Mouse (Mus musculus) hindbrain, embryonic 11.5 days (tissue): ENCODE measurements at regions not wholly inside any gene's neighbourhood (a gene's known extent, or its start where the extent isn't known, plus 50 kb on each side); places are given as distances from the start of the nearest gene placed in this dataset.

Source experiments
- ATAC-seq: fragments of 200-750 bp; cut with Nextera tagmentation; 2 replicates; pipeline ENCODE4 v1.8.0; 2017; ENCODE audit warnings: mild to moderate bottlenecking, moderate TSS enrichment, moderate library complexity; ENCODE audit not compliant: low FRiP score
- DNase-seq: peaks from one replicate; pipeline ENCODE4 v3.0.0-alpha.2; 2015; ENCODE audit warnings: low spot score
- H3K27ac ChIP-seq: fragments of 300-500 bp; sonication (generic); 2 replicates; pipeline ENCODE4 v1.5.1; 2014; ENCODE audit warnings: mild to moderate bottlenecking, low read depth, low read length
- H3K27me3 ChIP-seq: fragments of 300-500 bp; sonication (generic); 2 replicates; pipeline ENCODE4 v1.6.1; 2014; ENCODE audit warnings: mild to moderate bottlenecking, low read length, moderate library complexity, mixed read lengths; ENCODE audit not compliant: control insufficient read depth, insufficient read depth
- H3K36me3 ChIP-seq: fragments of 300-500 bp; sonication (generic); 2 replicates; pipeline ENCODE4 v1.6.1; 2014; ENCODE audit warnings: mild to moderate bottlenecking, low read length, moderate library complexity, mixed read lengths; ENCODE audit not compliant: control insufficient read depth, insufficient read depth
- H3K4me1 ChIP-seq: fragments of 300-500 bp; sonication (generic); replicated peaks from 2 replicates; pipeline ENCODE4 v1.6.1; 2014; ENCODE audit warnings: low read length, mixed read lengths; ENCODE audit not compliant: control insufficient read depth, insufficient read depth
- H3K4me2 ChIP-seq: fragments of 300-500 bp; sonication (generic); replicated peaks from 2 replicates; pipeline ENCODE4 v1.6.1; 2014; ENCODE audit warnings: mild to moderate bottlenecking, low read depth, low read length
- H3K4me3 ChIP-seq: fragments of 300-500 bp; sonication (generic); 2 replicates; pipeline ENCODE4 v1.5.1; 2014; ENCODE audit warnings: low read depth, low read length
- H3K9ac ChIP-seq: fragments of 300-500 bp; sonication (generic); 2 replicates; pipeline ENCODE4 v1.6.1; 2014; ENCODE audit warnings: low read depth, low read length
- H3K9me3 ChIP-seq: fragments of 300-500 bp; sonication (generic); 2 replicates; pipeline ENCODE4 v1.6.1; 2016; ENCODE audit warnings: low read length; ENCODE audit not compliant: control insufficient read depth
- WGBS: fragments of 180-500 bp; shearing (Covaris S2); extraction: QIAGEN DNeasy Blood & Tissue Kit; methylation state at CpG from one replicate; pipeline ENCODE4 v1.1.7; 2014; 5-methylcytosine and 5-hydroxymethylcytosine counted together

DNA sequence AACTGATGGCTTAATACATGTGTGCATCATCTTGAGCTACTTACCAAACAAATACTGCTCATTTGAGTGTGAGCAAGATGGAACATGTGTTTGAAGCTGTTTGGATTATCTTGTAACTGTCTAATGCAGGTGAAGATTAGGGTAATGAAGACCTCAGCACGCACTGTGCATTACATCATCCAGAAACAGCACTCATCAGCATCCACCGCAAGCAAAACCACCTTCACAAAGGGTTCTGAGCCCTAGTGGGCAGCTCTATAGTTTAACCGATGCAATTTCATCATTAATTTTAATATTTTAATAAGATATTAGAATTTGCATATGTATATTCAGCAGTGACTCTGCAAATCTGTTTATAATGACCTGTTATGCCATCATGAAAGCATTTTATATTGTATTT lies 664.1 kb downstream of the Lrriq3 start:
- WGBS = 96% methylated on average over 3 of the region's 3 CpGs

DNA sequence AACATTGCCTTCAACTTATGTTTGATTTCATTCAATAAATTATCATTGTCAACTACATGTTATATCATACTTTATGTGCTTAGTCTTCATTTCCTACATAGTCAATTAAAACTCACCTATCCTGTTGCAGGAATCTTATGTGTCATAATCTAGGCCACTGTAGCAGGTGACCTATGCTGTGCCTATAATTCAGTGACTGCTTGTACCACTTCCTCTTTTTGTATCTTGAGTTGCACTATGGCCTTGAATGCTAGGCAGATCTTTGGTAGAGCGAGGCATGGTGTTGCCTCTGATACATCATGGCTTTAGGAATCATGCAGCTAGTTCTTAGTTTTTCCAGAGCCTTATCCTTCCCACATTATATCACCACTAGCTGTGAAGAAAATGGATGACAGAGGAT lies 682.8 kb downstream of the Lrriq3 start:
- H3K9me3 ChIP-seq = no peaks in the 10 kb centered on the region
- no peaks in the 10 kb centered on the region for H3K36me3 ChIP-seq
- no peak for ATAC-seq
- 96% methylated on average over 1 of the region's 1 CpGs for WGBS
- no peaks in the 10 kb centered on the region for H3K27me3 ChIP-seq
- no peak overlapping the region for H3K4me2 ChIP-seq
- no peak for DNase-seq
- no peak overlapping the region for H3K27ac ChIP-seq
- H3K4me1 ChIP-seq = no peaks in the 10 kb centered on the region
- H3K9ac ChIP-seq = no peak overlapping the region
- no peak overlapping the region for H3K4me3 ChIP-seq

More for the DNA sequence above, 664.1 kb downstream of the Lrriq3 start:
- no peak for ATAC-seq
- H3K4me3 ChIP-seq = no peak overlapping the region
- H3K27me3 ChIP-seq = no peaks in the 10 kb centered on the region
- no peak overlapping the region for H3K9ac ChIP-seq
- DNase-seq = no peak
- no peak overlapping the region for H3K27ac ChIP-seq
- no peak overlapping the region for H3K4me2 ChIP-seq
- no peaks in the 10 kb centered on the region for H3K9me3 ChIP-seq
- no peaks in the 10 kb centered on the region for H3K4me1 ChIP-seq
- H3K36me3 ChIP-seq = no peaks in the 10 kb centered on the region

DNA sequence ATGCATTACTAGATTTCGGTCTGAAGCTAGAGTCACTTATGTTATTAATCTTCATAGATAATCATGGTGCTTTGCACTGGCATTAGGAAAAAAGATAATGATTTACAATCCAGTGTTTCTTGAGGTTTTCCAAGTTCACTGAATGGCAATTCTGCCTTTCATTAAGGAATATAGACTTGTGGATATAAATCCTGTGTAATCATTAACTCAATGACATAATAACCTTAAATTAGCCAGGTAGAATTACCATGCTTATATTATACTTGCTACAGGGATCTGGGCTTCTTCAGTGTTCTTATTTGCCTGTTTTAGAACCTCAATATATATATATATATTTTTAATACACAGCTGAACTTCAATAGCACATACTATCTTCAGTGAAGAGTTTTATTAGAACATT lies 683.8 kb downstream of the Lrriq3 start:
- Histone ChIP-seq H3K9ac (no peak overlapping the region), H3K27ac (no peak overlapping the region), H3K9me3 (no peaks in the 10 kb centered on the region), H3K4me3 (no peak overlapping the region), H3K4me2 (no peak overlapping the region), H3K4me1 (no peaks in the 10 kb centered on the region), H3K27me3 (no peaks in the 10 kb centered on the region), H3K36me3 (no peaks in the 10 kb centered on the region)
- WGBS = 80% methylated on average over 1 of the region's 1 CpGs
- ATAC-seq (no peak), DNase-seq (no peak)

DNA sequence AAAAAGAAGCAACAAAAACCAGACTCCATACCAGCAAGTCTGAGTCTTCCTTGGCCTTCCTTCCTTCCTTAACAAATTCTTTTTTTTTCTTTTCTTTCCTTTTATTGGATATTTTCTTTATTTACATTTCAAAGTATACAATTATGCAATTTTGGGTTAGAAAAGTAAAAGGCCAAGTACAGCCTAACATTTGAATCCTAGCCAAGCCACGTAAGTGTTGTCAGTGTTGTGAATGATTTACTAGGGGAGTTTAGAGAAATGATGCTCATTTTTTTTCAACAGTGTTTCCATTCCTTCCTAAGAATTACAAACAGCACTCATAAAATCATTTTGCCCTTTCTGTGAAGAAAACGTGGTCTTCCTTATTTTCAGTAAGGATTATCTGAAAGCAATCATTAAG lies 722.5 kb downstream of the Lrriq3 start:
- no peaks in the 10 kb centered on the region for H3K27me3 ChIP-seq
- no peaks in the 10 kb centered on the region for H3K9me3 ChIP-seq
- no peak for ATAC-seq
- H3K36me3 ChIP-seq = no peaks in the 10 kb centered on the region
- no peak overlapping the region for H3K27ac ChIP-seq
- DNase-seq = no peak
- H3K4me2 ChIP-seq = no peak overlapping the region
- no peaks in the 10 kb centered on the region for H3K4me1 ChIP-seq
- H3K9ac ChIP-seq = no peak overlapping the region
- no peak overlapping the region for H3K4me3 ChIP-seq
- WGBS = 79% methylated on average over 2 of the region's 2 CpGs

DNA sequence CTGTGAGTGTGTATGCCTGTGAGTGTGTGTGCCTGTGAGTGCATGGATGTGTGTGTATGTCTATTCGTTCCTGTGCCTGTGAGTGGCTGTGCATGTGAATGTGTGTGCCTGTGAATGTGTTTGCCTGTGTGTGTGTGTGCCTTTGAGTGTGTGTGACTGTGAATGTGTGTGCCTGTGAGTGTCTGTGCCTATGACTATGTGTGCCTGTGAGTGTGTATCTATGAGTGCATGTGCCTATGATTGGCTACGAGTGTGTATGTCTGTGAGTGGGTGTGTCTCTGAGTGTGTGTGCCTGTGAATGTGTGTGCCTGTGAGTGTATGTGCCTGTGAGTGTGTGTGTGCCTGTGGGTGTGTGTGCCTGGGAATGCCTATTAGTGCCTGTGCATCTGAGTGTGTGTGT lies 731.6 kb downstream of the Lrriq3 start:
- 92% methylated on average over 2 of the region's 2 CpGs for WGBS
- no peak for DNase-seq

DNA sequence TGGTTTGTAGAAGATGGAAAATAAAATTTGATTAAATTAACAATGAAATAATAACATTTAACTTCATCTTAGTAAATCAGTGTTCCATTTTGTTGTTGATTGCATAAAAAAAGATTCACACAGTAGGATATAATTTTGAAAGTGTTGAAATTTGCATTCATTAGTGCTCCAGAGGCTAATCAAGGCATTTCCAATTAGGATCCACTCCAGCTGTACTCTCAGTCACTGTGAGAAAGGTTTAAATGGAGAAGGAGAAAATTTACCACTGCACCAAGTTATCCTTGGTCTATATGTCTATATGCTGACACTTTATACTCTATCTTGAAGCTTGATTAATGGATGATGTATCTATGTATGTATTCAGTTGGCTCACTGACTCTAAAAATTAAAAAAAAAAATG lies 695.3 kb upstream of the Negr1 start:
- Histone ChIP-seq H3K9me3 (no peaks in the 10 kb centered on the region), H3K4me3 (no peak overlapping the region), H3K36me3 (no peaks in the 10 kb centered on the region), H3K9ac (no peak overlapping the region), H3K27ac (no peak overlapping the region), H3K4me2 (no peak overlapping the region), H3K27me3 (no peaks in the 10 kb centered on the region), H3K4me1 (no peaks in the 10 kb centered on the region)
- DNase-seq = no peak
- ATAC-seq = no peak

More for the DNA sequence above, 731.6 kb downstream of the Lrriq3 start:
- Histone ChIP-seq H3K27ac (no peak overlapping the region), H3K9me3 (no peaks in the 10 kb centered on the region), H3K4me3 (no peak overlapping the region), H3K27me3 (no peaks in the 10 kb centered on the region), H3K4me1 (no peaks in the 10 kb centered on the region), H3K36me3 (no peaks in the 10 kb centered on the region), H3K9ac (no peak overlapping the region), H3K4me2 (no peak overlapping the region)
- ATAC-seq = peak; percentile 30; the same call in 1 of the 2 replicates

DNA sequence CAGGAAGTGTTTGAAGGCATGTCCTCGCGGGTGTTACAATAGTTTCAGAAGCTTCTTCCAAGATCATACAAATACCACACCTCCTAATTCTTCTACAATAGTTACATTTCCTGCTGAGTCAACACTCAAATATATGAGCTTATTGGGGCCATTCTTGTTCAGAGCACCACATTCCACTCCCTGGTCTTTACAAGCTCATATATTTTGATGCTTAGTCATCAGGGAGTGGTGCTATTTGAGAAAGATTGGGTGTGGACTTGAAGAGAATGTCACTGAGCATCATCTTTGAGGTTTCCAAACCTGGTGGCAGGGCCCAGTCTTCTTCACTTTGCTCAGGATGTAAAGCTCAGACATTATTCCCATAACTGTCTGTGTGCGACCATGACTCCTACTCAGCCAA lies 685.9 kb upstream of the Negr1 start:
- no peaks in the 10 kb centered on the region for H3K9me3 ChIP-seq
- no peaks in the 10 kb centered on the region for H3K4me1 ChIP-seq
- H3K27ac ChIP-seq = no peak overlapping the region
- 94% methylated on average over 3 of the region's 3 CpGs for WGBS
- no peaks in the 10 kb centered on the region for H3K27me3 ChIP-seq
- no peak for ATAC-seq
- H3K36me3 ChIP-seq = no peaks in the 10 kb centered on the region
- H3K9ac ChIP-seq = no peak overlapping the region
- H3K4me2 ChIP-seq = no peak overlapping the region
- H3K4me3 ChIP-seq = no peak overlapping the region
- DNase-seq = no peak

DNA sequence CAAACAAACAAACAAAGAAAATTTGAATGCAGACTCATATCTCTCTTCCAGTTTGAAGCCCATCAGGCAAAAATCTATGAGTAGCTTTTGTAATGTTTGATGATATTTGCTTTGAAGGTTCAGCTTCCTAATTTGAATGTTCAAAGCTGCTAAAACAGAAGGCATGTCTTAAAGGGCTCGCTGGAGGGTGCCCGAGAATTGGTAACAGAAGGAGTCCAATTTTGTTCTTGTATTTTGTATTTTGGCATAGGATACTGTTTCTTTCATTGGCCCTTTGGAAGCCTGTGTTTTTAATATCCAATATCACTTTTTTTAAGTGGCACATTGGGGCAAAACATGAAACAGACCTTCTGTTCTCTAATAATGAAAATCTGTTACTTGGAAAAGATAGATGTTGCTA lies 683.2 kb upstream of the Negr1 start:
- no peak overlapping the region for H3K4me2 ChIP-seq
- no peaks in the 10 kb centered on the region for H3K27me3 ChIP-seq
- no peak overlapping the region for H3K27ac ChIP-seq
- 85% methylated on average over 2 of the region's 2 CpGs for WGBS
- DNase-seq (no peak), ATAC-seq (no peak)
- no peak overlapping the region for H3K4me3 ChIP-seq
- no peaks in the 10 kb centered on the region for H3K4me1 ChIP-seq
- H3K9me3 ChIP-seq = no peaks in the 10 kb centered on the region
- no peak overlapping the region for H3K9ac ChIP-seq
- no peaks in the 10 kb centered on the region for H3K36me3 ChIP-seq

DNA sequence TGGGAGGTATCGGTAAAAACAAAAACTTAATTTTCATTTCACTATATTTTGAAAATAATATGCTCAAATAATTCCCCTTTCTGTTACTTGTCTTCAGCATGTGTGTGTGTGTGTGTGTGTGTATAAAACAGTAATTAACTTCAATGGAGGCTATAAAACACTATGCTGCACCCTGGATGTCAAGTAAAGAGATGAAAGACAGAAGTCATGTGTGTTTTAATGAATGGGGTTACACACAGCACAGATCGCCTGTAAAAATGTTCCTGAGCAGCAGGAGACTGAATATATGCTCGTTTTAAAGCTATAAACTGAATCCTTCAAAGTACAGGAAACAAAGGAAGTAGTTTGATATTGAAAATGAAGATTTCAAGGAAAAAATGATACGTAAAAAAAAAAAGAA lies 680.9 kb upstream of the Negr1 start:
- Histone ChIP-seq H3K4me3 (no peak overlapping the region), H3K27ac (no peak overlapping the region), H3K4me1 (no peaks in the 10 kb centered on the region), H3K9ac (no peak overlapping the region), H3K36me3 (no peaks in the 10 kb centered on the region), H3K27me3 (no peaks in the 10 kb centered on the region), H3K4me2 (no peak overlapping the region), H3K9me3 (no peaks in the 10 kb centered on the region)
- no peak for ATAC-seq
- DNase-seq = no peak
- 78% methylated on average over 4 of the region's 4 CpGs for WGBS
